Mouse (Mus musculus) cortical plate, adult 2 months (tissue): ENCODE data around the gene Dnajb6.

Experiments
- CTCF ChIP-seq: fragments of 200-500 bp; IDR thresholded peaks from 2 replicates; pipeline ENCODE4 v1.5.1; 2011; ENCODE audit warnings: mild to moderate bottlenecking, control low read depth, low read length; ENCODE audit not compliant: insufficient read depth; ENCODE audit errors: extremely low read depth
- POLR2A ChIP-seq: fragments of 200-500 bp; IDR thresholded peaks from 2 replicates; pipeline ENCODE4 v1.6.1; 2011; ENCODE audit warnings: mild to moderate bottlenecking, low read length, control low read depth; ENCODE audit not compliant: insufficient read depth; ENCODE audit errors: extremely low read depth

GRCm38 (mm10) chr5:29854971-29855370, 119.5 kb downstream of the Dnajb6 start:
- no peak for TF ChIP-seq CTCF
- TF ChIP-seq POLR2A, result no peak
